Mouse (Mus musculus) MEL-GATA-1-ER (cell line): ENCODE data around the gene Ramp3.

Experiments used
- DNase-seq: peaks from one replicate; pipeline ENCODE4 v3.0.0-alpha.2; 2012; ENCODE audit warnings: low read depth; ENCODE audit errors: extremely low read depth

Gene Ramp3

GRCm38 (mm10) chr11:6670044-6670443 lies 11.7 kb downstream of the Ramp3 start:
- no peak for DNase-seq

GRCm38 (mm10) chr11:6670826-6671225 lies 12.5 kb downstream of the Ramp3 start:
- DNase-seq = no peak

GRCm38 (mm10) chr11:6674701-6675100 lies 16.4 kb downstream of the Ramp3 start:
- DNase-seq = no peak

- DNase-seq = no peak
Measured at GRCm38 (mm10) chr11:6675402-6675801, 17.1 kb downstream of the Ramp3 start.

- no peak for DNase-seq
Measured at GRCm38 (mm10) chr11:6676641-6677040, 18.3 kb downstream of the Ramp3 start.

- DNase-seq = no peak
Measured at GRCm38 (mm10) chr11:6677530-6677929, 19.2 kb downstream of the Ramp3 start.

GRCm38 (mm10) chr11:6679694-6680396 lies 21.5 kb downstream of the Ramp3 start:
- DNase-seq = peak; percentile 36

GRCm38 (mm10) chr11:6680397-6680818 lies 22.1 kb downstream of the Ramp3 start:
- DNase-seq = peak; percentile 19

GRCm38 (mm10) chr11:6684741-6685140 lies 26.4 kb downstream of the Ramp3 start:
- DNase-seq = no peak

GRCm38 (mm10) chr11:6688888-6689287 lies 30.6 kb downstream of the Ramp3 start:
- DNase-seq = no peak

- no peak for DNase-seq
Measured at GRCm38 (mm10) chr11:6692341-6692740, 34.0 kb downstream of the Ramp3 start.

- DNase-seq = no peak
Measured at GRCm38 (mm10) chr11:6694114-6694513, 35.8 kb downstream of the Ramp3 start.

GRCm38 (mm10) chr11:6695176-6695575 lies 36.9 kb downstream of the Ramp3 start:
- DNase-seq = no peak

- no peak for DNase-seq
Measured at GRCm38 (mm10) chr11:6696551-6696950, 38.2 kb downstream of the Ramp3 start.

GRCm38 (mm10) chr11:6697751-6698150 lies 39.4 kb downstream of the Ramp3 start:
- DNase-seq = no peak

GRCm38 (mm10) chr11:6698281-6698680 lies 40.0 kb downstream of the Ramp3 start:
- no peak for DNase-seq

GRCm38 (mm10) chr11:6702258-6702657 lies 43.9 kb downstream of the Ramp3 start:
- DNase-seq = no peak

- no peak for DNase-seq
Measured at GRCm38 (mm10) chr11:6704851-6705250, 46.5 kb downstream of the Ramp3 start.

GRCm38 (mm10) chr11:6705516-6705915 lies 47.2 kb downstream of the Ramp3 start:
- DNase-seq = no peak

GRCm38 (mm10) chr11:6706796-6707195 lies 48.5 kb downstream of the Ramp3 start:
- DNase-seq = no peak

GRCm38 (mm10) chr11:6708437-6708836 lies 50.1 kb downstream of the Ramp3 start:
- no peak for DNase-seq

- no peak for DNase-seq
Measured at GRCm38 (mm10) chr11:6710409-6710808, 52.1 kb downstream of the Ramp3 start.

GRCm38 (mm10) chr11:6720746-6721145 lies 62.4 kb downstream of the Ramp3 start:
- no peak for DNase-seq

- DNase-seq = no peak
Measured at GRCm38 (mm10) chr11:6726921-6727320, 68.6 kb downstream of the Ramp3 start.
